Mouse (Mus musculus): ENCODE data around the gene Rims3. TPM values are rescaled to one million over a fixed set of nuclear protein-coding genes. Genes with fewer than 3 reads are reported as not detected.
A peak's percentile ranks its signal among the peaks of the same experiment; 100 is the strongest.

The Rims3 gene
- 10 to 100 TPM; 40.9 to 49.1 TPM for total RNA-seq (2021)
- long read RNA-seq, experiment 1, full-length matches to known transcripts = 12 of 22 reads
- long read RNA-seq, experiment 1, partial matches to known transcripts = 0 of 22 reads
- long read RNA-seq, experiment 1, other reads (novel, unspliced or antisense) = 10 of 22 reads
- long read RNA-seq, experiment 2, full-length matches to known transcripts = 10 of 30 reads
- long read RNA-seq, experiment 2, partial matches to known transcripts = 1 of 30 reads
- long read RNA-seq, experiment 2, other reads (novel, unspliced or antisense) = 19 of 30 reads

GRCm38 (mm10) chr4:120854588-120855319, at the start of gene Rims3:
Gene Rims3 (plus strand): TSS chr4:120854816.
- intact Hi-C loops (cut with DNase I) = loop anchor here (2.0 kb wide), 1 partner anchor 32 kb away; no protein-coding TSS in a partner anchor
- peak; percentile 46 to 59 for DNase-seq (ENCODE audit: low spot score in 2 of 2)

- DNase-seq (ENCODE audit: low spot score in 2 of 2) = no peak
- intact Hi-C loops (cut with DNase I) = no loop called here
Measured at GRCm38 (mm10) chr4:120805816-120806215, 48.8 kb upstream of the Rims3 start.

GRCm38 (mm10) chr4:120813762-120814161, 40.9 kb upstream of the Rims3 start:
- intact Hi-C loops (cut with DNase I) = no loop called here

GRCm38 (mm10) chr4:120814171-120814570, 40.4 kb upstream of the Rims3 start:
- intact Hi-C loops (cut with DNase I) = no loop called here
- no peak for DNase-seq (ENCODE audit: low spot score in 2 of 2)

More at GRCm38 (mm10) chr4:120813762-120814161, 40.9 kb upstream of the Rims3 start:
- no peak for DNase-seq (ENCODE audit: low spot score in 2 of 2)

- intact Hi-C loops (cut with DNase I) = no loop called here
- no peak for DNase-seq (ENCODE audit: low spot score in 2 of 2)
Measured at GRCm38 (mm10) chr4:120815163-120815562, 39.5 kb upstream of the Rims3 start.

- peak; percentile 85 to 96 for DNase-seq (ENCODE audit: low spot score in 2 of 2)
- intact Hi-C loops (cut with DNase I) = no loop called here
Measured at GRCm38 (mm10) chr4:120815622-120816334, 38.8 kb upstream of the Rims3 start.

- intact Hi-C loops (cut with DNase I) = no loop called here
Measured at GRCm38 (mm10) chr4:120817002-120817774, 37.4 kb upstream of the Rims3 start.

GRCm38 (mm10) chr4:120817951-120818350, 36.7 kb upstream of the Rims3 start:
- intact Hi-C loops (cut with DNase I) = no loop called here
- DNase-seq (ENCODE audit: low spot score in 2 of 2) = no peak

More at GRCm38 (mm10) chr4:120817002-120817774, 37.4 kb upstream of the Rims3 start:
- DNase-seq (ENCODE audit: low spot score in 2 of 2) = no peak

GRCm38 (mm10) chr4:120819296-120819695, 35.3 kb upstream of the Rims3 start:
- intact Hi-C loops (cut with DNase I) = no loop called here
- DNase-seq (ENCODE audit: low spot score in 2 of 2) = no peak

- intact Hi-C loops (cut with DNase I) = no loop called here
Measured at GRCm38 (mm10) chr4:120819871-120820270, 34.7 kb upstream of the Rims3 start.

GRCm38 (mm10) chr4:120822191-120822911, 32.3 kb upstream of the Rims3 start:
- no peak for DNase-seq (ENCODE audit: low spot score in 2 of 2)
- intact Hi-C loops (cut with DNase I) = no loop called here

More at GRCm38 (mm10) chr4:120819871-120820270, 34.7 kb upstream of the Rims3 start:
- no peak for DNase-seq (ENCODE audit: low spot score in 2 of 2)

GRCm38 (mm10) chr4:120825100-120825553, 29.5 kb upstream of the Rims3 start:
- intact Hi-C loops (cut with DNase I) = no loop called here
- peak; percentile 96 for DNase-seq (ENCODE audit: low spot score in 2 of 2)

- intact Hi-C loops (cut with DNase I) = no loop called here
- DNase-seq (ENCODE audit: low spot score in 2 of 2) = peak; percentile 98
Measured at GRCm38 (mm10) chr4:120825577-120826326, 28.9 kb upstream of the Rims3 start.

GRCm38 (mm10) chr4:120826418-120826817, 28.2 kb upstream of the Rims3 start:
- intact Hi-C loops (cut with DNase I) = no loop called here
- DNase-seq (ENCODE audit: low spot score in 2 of 2) = no peak

- intact Hi-C loops (cut with DNase I) = no loop called here
- peak in 1 of 2 experiments; percentile 25 for DNase-seq (ENCODE audit: low spot score in 2 of 2)
Measured at GRCm38 (mm10) chr4:120830767-120831166, 23.8 kb upstream of the Rims3 start.

- no peak for DNase-seq (ENCODE audit: low spot score in 2 of 2)
- intact Hi-C loops (cut with DNase I) = no loop called here
Measured at GRCm38 (mm10) chr4:120831472-120831871, 23.1 kb upstream of the Rims3 start, which contains the start of gene Nfyc. Gene Nfyc (minus strand): TSS chr4:120831572.

GRCm38 (mm10) chr4:120841342-120841741, 13.3 kb upstream of the Rims3 start:
- intact Hi-C loops (cut with DNase I) = no loop called here
- DNase-seq (ENCODE audit: low spot score in 2 of 2) = no peak

Data from left cerebral cortex, postnatal 14 days (tissue).